Mouse (Mus musculus) liver, embryonic 15.5 days (tissue): Measurements from ENCODE around the gene Serpini1. TPM values are rescaled to one million over a fixed set of nuclear protein-coding genes. Genes with fewer than 3 reads are reported as not detected.

Experiments
- ATAC-seq: fragments of 200-750 bp; cut with Nextera tagmentation; 2 replicates; pipeline ENCODE4 v1.8.0; 2017; ENCODE audit warnings: moderate number of reproducible peaks, mild to moderate bottlenecking, moderate library complexity; ENCODE audit not compliant: insufficient read depth
- H3K27ac ChIP-seq: fragments of 300-500 bp; sonication (generic); replicated peaks from 2 replicates; pipeline ENCODE4 v1.5.1; 2015; ENCODE audit warnings: mild to moderate bottlenecking, inconsistent platforms
- H3K27me3 ChIP-seq: fragments of 300-500 bp; sonication (generic); 2 replicates; pipeline ENCODE4 v1.6.1; 2015; ENCODE audit warnings: mild to moderate bottlenecking, inconsistent platforms
- H3K36me3 ChIP-seq: fragments of 300-500 bp; sonication (generic); replicated peaks from 2 replicates; pipeline ENCODE4 v1.6.1; 2015; ENCODE audit warnings: moderate library complexity, mild to moderate bottlenecking, inconsistent platforms
- H3K4me1 ChIP-seq: fragments of 300-500 bp; sonication (generic); replicated peaks from 2 replicates; pipeline ENCODE4 v1.6.1; 2015; ENCODE audit warnings: inconsistent platforms
- H3K4me2 ChIP-seq: fragments of 300-500 bp; sonication (generic); 2 replicates; pipeline ENCODE4 v1.6.1; 2015; ENCODE audit warnings: moderate library complexity, mild to moderate bottlenecking, inconsistent platforms
- H3K4me3 ChIP-seq: fragments of 300-500 bp; sonication (generic); replicated peaks from 2 replicates; pipeline ENCODE4 v1.5.1; 2015; ENCODE audit warnings: mild to moderate bottlenecking, inconsistent platforms
- H3K9ac ChIP-seq: fragments of 300-500 bp; sonication (generic); 2 replicates; pipeline ENCODE4 v1.6.1; 2015; ENCODE audit warnings: moderate library complexity, mild to moderate bottlenecking, inconsistent platforms
- H3K9me3 ChIP-seq: fragments of 300-500 bp; sonication (generic); replicated peaks from 2 replicates; pipeline ENCODE4 v1.6.1; 2016; ENCODE audit warnings: inconsistent platforms
- WGBS: fragments of 180-500 bp; shearing (Covaris S2); methylation state at CpG from one replicate; pipeline ENCODE4 v1.1.7; 2015; ENCODE audit warnings: mixed read lengths; ENCODE audit not compliant: insufficient replicate concordance; 5-methylcytosine and 5-hydroxymethylcytosine counted together
- polyA plus RNA-seq: library from polyadenylated mRNA; unstranded; fragments of >200 nt; fragmentation: Nextera tagmentation; extraction: Ambion mirVana; gene quantifications from 2 replicates; pipeline ENCODE4 v1.2.1, GENCODE M21; 2015

The Serpini1 gene
- polyA plus RNA-seq, 1 experiment from 2014 or later, result 0.52 TPM

- no peak for ATAC-seq
- Histone ChIP-seq H3K27ac (no peak overlapping the region), H3K4me1 (no peaks in the 10 kb centered on the region), H3K4me2 (no peak overlapping the region), H3K27me3 (no peaks in the 10 kb centered on the region), H3K4me3 (no peak overlapping the region), H3K9ac (no peak overlapping the region), H3K9me3 (no peaks in the 10 kb centered on the region), H3K36me3 (no peaks in the 10 kb centered on the region)
- 38% methylated on average over 3 of the region's 3 CpGs for WGBS
Measured at GRCm38 (mm10) chr3:75687187-75687825, 130.0 kb downstream of the Serpini1 start.

DNA sequence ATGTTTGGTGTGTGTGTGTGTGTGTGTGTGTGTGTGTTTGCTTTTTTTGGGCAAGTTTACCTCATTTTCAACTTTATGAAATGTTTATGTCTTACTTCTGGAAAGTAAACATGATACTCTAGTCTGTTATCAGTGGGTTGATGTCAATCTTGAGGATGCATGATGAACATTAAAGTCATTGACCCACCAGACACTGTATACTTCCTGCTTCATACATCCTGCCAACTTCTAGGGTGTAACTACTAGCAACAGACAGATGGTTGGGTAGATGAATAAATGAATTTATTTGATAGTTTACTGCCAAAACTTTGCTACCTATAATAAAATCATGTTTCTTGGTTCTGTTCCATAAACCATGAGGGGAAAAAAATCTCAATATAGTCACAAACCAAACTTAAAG, 133.0 kb downstream of the Serpini1 start:
- H3K9ac ChIP-seq, result no peak overlapping the region
- ATAC-seq, result no peak
- H3K4me3 ChIP-seq, result no peak overlapping the region
- H3K9me3 ChIP-seq, result no peaks in the 10 kb centered on the region
- H3K27ac ChIP-seq, result no peak overlapping the region
- no peaks in the 10 kb centered on the region for H3K4me1 ChIP-seq
- no peaks in the 10 kb centered on the region for H3K27me3 ChIP-seq
- no peak overlapping the region for H3K4me2 ChIP-seq
- no peaks in the 10 kb centered on the region for H3K36me3 ChIP-seq

DNA sequence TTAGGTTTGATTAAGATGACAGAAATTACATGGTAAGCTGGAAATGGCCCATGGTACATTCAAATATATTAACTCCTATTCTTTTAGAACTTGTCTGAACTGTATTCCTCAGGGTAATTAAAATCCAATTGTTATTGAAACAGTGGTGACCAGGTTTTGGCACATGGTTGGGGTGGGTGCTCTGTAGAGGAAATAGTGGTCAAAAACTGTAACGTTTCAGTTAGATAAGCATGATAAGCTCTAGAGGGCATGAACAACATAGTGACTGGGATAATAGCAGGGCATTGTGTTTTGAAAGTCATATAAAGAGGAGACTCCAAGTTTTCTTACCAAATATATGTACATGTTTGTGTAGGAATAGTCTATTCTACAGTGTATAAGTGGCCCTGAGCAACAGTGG, 134.7 kb downstream of the Serpini1 start:
- no peaks in the 10 kb centered on the region for H3K9me3 ChIP-seq
- H3K4me2 ChIP-seq, result no peak overlapping the region
- no peaks in the 10 kb centered on the region for H3K36me3 ChIP-seq
- no peaks in the 10 kb centered on the region for H3K4me1 ChIP-seq
- no peak overlapping the region for H3K9ac ChIP-seq
- ATAC-seq, result no peak
- no peaks in the 10 kb centered on the region for H3K27me3 ChIP-seq
- no peak overlapping the region for H3K4me3 ChIP-seq
- WGBS, result 5% methylated on average over 1 of the region's 1 CpGs
- no peak overlapping the region for H3K27ac ChIP-seq

Other genes with a start within 250 kb of the Serpini1 start
- gene Wdr49, start 75.4 kb upstream of the Serpini1 start, polyA plus RNA-seq, result not detected in 2 replicates
- 38.5 and 44.8 TPM in 2 replicates for gene Pdcd10, start 691 bp upstream of the Serpini1 start, polyA plus RNA-seq
- gene Gm29133, start 190.7 kb downstream of the Serpini1 start, polyA plus RNA-seq, result not detected in 2 replicates